Mouse (Mus musculus) gonadal fat pad, adult 2 months (tissue): ENCODE results near the gene Edem1. TPM values are rescaled to one million over a fixed set of nuclear protein-coding genes. Genes with fewer than 3 reads are reported as not detected.
A peak's percentile ranks its signal among the peaks of the same experiment; 100 is the strongest.

Experiments
- DNase-seq: peaks from one replicate; pipeline ENCODE4 v3.0.0-alpha.2; 2012; ENCODE audit warnings: low read depth
- polyA plus RNA-seq: library from polyadenylated mRNA; depleted of rRNA; stranded (reverse); fragments of >200 nt; gene quantifications from 2 replicates; pipeline ENCODE4 v1.2.3, GENCODE M21; 2012; rRNA removed

Edem1 gene
- polyA plus RNA-seq, 1 experiment, result 28.5 TPM

- no peak for DNase-seq
These were observed 46.9 kb downstream of the Edem1 start for GRCm38 (mm10) chr6:108875344-108875743.

GRCm38 (mm10) chr6:108876052-108876451, 47.6 kb downstream of the Edem1 start:
- DNase-seq, result no peak

- DNase-seq, result no peak
These were observed 48.0 kb downstream of the Edem1 start for GRCm38 (mm10) chr6:108876486-108876885.

- no peak for DNase-seq
These were observed 52.0 kb downstream of the Edem1 start for GRCm38 (mm10) chr6:108880368-108881013.

GRCm38 (mm10) chr6:108881074-108881473, 52.6 kb downstream of the Edem1 start:
- no peak for DNase-seq

- DNase-seq, result no peak
These were observed 55.4 kb downstream of the Edem1 start for GRCm38 (mm10) chr6:108883826-108884225.

GRCm38 (mm10) chr6:108884603-108885002, 56.2 kb downstream of the Edem1 start:
- no peak for DNase-seq

- DNase-seq, result no peak
These were observed 57.9 kb downstream of the Edem1 start for GRCm38 (mm10) chr6:108886346-108886745.

- no peak for DNase-seq
These were observed 64.1 kb downstream of the Edem1 start for GRCm38 (mm10) chr6:108892589-108892988.

- DNase-seq, result no peak
These were observed 66.7 kb downstream of the Edem1 start for GRCm38 (mm10) chr6:108895129-108895528.

GRCm38 (mm10) chr6:108895976-108896375, 67.5 kb downstream of the Edem1 start:
- DNase-seq, result no peak

- no peak for DNase-seq
These were observed 68.2 kb downstream of the Edem1 start for GRCm38 (mm10) chr6:108896525-108897087.

- peak; percentile 70 for DNase-seq
These were observed 70.8 kb downstream of the Edem1 start for GRCm38 (mm10) chr6:108899231-108899630.

GRCm38 (mm10) chr6:108902124-108902523, 73.7 kb downstream of the Edem1 start:
- DNase-seq, result no peak

GRCm38 (mm10) chr6:108903280-108903679, 74.8 kb downstream of the Edem1 start:
- no peak for DNase-seq

- no peak for DNase-seq
These were observed 78.1 kb downstream of the Edem1 start for GRCm38 (mm10) chr6:108906539-108906938.

Other genes starting within 250 kb of the Edem1 start
- gene Bhlhe40, start 168.0 kb upstream of the Edem1 start, polyA plus RNA-seq, result 23.4 and 43.2 TPM in 2 replicates
- 22.0 and 26.3 TPM in 2 replicates for gene Arl8b, start 45.5 kb upstream of the Edem1 start, polyA plus RNA-seq